Mouse (Mus musculus) neural tube, embryonic 11.5 days (tissue): ENCODE data around the gene Gpd1. TPM values are rescaled to one million over a fixed set of nuclear protein-coding genes. Genes with fewer than 3 reads are reported as not detected.
"Not testable (repeated sequence)": the region's sequence is repeated elsewhere in the genome, so short reads cannot be mapped to it uniquely, and the experiment has no call there.

Experiments used
- ATAC-seq: fragments of 200-750 bp; cut with Nextera tagmentation; 2 replicates; pipeline ENCODE4 v1.8.0; 2017; ENCODE audit warnings: moderate number of reproducible peaks, mild to moderate bottlenecking, moderate TSS enrichment, moderate library complexity; ENCODE audit not compliant: insufficient read depth, low FRiP score, low TSS enrichment
- DNase-seq: peaks from one replicate; pipeline ENCODE4 v3.0.0-alpha.2; 2015; ENCODE audit warnings: low spot score
- H3K27ac ChIP-seq: fragments of 300-500 bp; sonication (generic); 2 replicates; pipeline ENCODE4 v1.5.1; 2014; ENCODE audit warnings: low read depth, mild to moderate bottlenecking, low read length
- H3K27me3 ChIP-seq: fragments of 300-500 bp; sonication (generic); 2 replicates; pipeline ENCODE4 v1.6.1; 2014; ENCODE audit warnings: mild to moderate bottlenecking, low read length, mixed read lengths; ENCODE audit not compliant: control insufficient read depth, insufficient read depth
- H3K36me3 ChIP-seq: fragments of 300-500 bp; sonication (generic); 2 replicates; pipeline ENCODE4 v1.6.1; 2014; ENCODE audit warnings: mild to moderate bottlenecking, low read length, moderate library complexity, mixed read lengths; ENCODE audit not compliant: control insufficient read depth, insufficient read depth
- H3K4me1 ChIP-seq: fragments of 300-500 bp; sonication (generic); 2 replicates; pipeline ENCODE4 v1.6.1; 2014; ENCODE audit warnings: low read length, mixed read lengths; ENCODE audit not compliant: control insufficient read depth, insufficient read depth
- H3K4me2 ChIP-seq: fragments of 300-500 bp; sonication (generic); 2 replicates; pipeline ENCODE4 v1.6.1; 2014; ENCODE audit warnings: low read depth, mild to moderate bottlenecking, moderate library complexity
- H3K4me3 ChIP-seq: fragments of 300-500 bp; sonication (generic); 2 replicates; pipeline ENCODE4 v1.5.1; 2014; ENCODE audit warnings: low read depth, low read length
- H3K9ac ChIP-seq: fragments of 300-500 bp; sonication (generic); 2 replicates; pipeline ENCODE4 v1.6.1; 2014; ENCODE audit warnings: mild to moderate bottlenecking, low read length
- H3K9me3 ChIP-seq: fragments of 300-500 bp; sonication (generic); 2 replicates; pipeline ENCODE4 v1.6.1; 2016; ENCODE audit warnings: low read length; ENCODE audit not compliant: control insufficient read depth
- WGBS: fragments of 180-500 bp; shearing (Covaris S2); extraction: QIAGEN DNeasy Blood & Tissue Kit; methylation state at CpG from one replicate; pipeline ENCODE4 v1.1.7; 2014; 5-methylcytosine and 5-hydroxymethylcytosine counted together
- polyA plus RNA-seq: library from polyadenylated mRNA; unstranded; fragments of >200 nt; fragmentation: Nextera tagmentation; extraction: Ambion mirVana; gene quantifications from 2 replicates; pipeline ENCODE4 v1.2.1, GENCODE M21; 2014

The Gpd1 gene
- polyA plus RNA-seq, 1 experiment from 2014 or later: 0.33 TPM

GRCm38 (mm10) chr15:99771004-99771500 lies 53.7 kb downstream of the Gpd1 start:
- Histone ChIP-seq H3K36me3 (no peaks in the 10 kb centered on the region), H3K27me3 (no peaks in the 10 kb centered on the region), H3K4me3 (peak overlapping the region; percentile 72), H3K9me3 (no peaks in the 10 kb centered on the region), H3K4me2 (peak overlapping the region; percentile 60), H3K4me1 (peaks cover 5% of the 10 kb centered on the region), H3K9ac (peak overlapping the region; percentile 83), H3K27ac (no peak overlapping the region)
- no peak for DNase-seq
- no peak for ATAC-seq
- 48% methylated on average over 5 of the region's 5 CpGs for WGBS

- peak overlapping the region; percentile 86 for H3K27ac ChIP-seq
- peak; percentile 70 for ATAC-seq
- H3K4me1 ChIP-seq: peaks cover 5% of the 10 kb centered on the region
- no peaks in the 10 kb centered on the region for H3K27me3 ChIP-seq
- no peaks in the 10 kb centered on the region for H3K36me3 ChIP-seq
- under 1% methylated on average over 49 of the region's 59 CpGs for WGBS
- H3K9me3 ChIP-seq: no peaks in the 10 kb centered on the region
- H3K4me2 ChIP-seq: peak overlapping the region; percentile 60
- no peak for DNase-seq
- H3K4me3 ChIP-seq: peak overlapping the region; percentile 72
- H3K9ac ChIP-seq: peak overlapping the region; percentile 83
These were observed 54.4 kb downstream of the Gpd1 start for GRCm38 (mm10) chr15:99771601-99772276.

- DNase-seq (peak; percentile 86), ATAC-seq (peak; percentile 93)
- Histone ChIP-seq H3K27ac (peak overlapping the region; percentile 86), H3K4me1 (peaks cover 5% of the 10 kb centered on the region), H3K27me3 (no peaks in the 10 kb centered on the region), H3K9me3 (no peaks in the 10 kb centered on the region), H3K4me3 (peak overlapping the region; percentile 72), H3K36me3 (no peaks in the 10 kb centered on the region), H3K4me2 (peak overlapping the region; percentile 60), H3K9ac (peak overlapping the region; percentile 83)
- WGBS: under 1% methylated on average over 36 of the region's 41 CpGs
These were observed 55.1 kb downstream of the Gpd1 start for GRCm38 (mm10) chr15:99772277-99772880.

GRCm38 (mm10) chr15:99772881-99772924 lies 55.4 kb downstream of the Gpd1 start, which contains the start of gene Cers5:
Gene Cers5, minus strand, starts transcription at chr15:99772885.
- not testable (repeated sequence) for H3K27me3 ChIP-seq, H3K36me3 ChIP-seq, ATAC-seq, H3K9me3 ChIP-seq, H3K4me1 ChIP-seq, DNase-seq
- Histone ChIP-seq H3K4me2 (peak within 1 kb of the TSS; percentile 60), H3K27ac (peak within 1 kb of the TSS; percentile 86), H3K9ac (peak within 1 kb of the TSS; percentile 83), H3K4me3 (peak within 1 kb of the TSS; percentile 72)

GRCm38 (mm10) chr15:99772925-99773324 lies 55.6 kb downstream of the Gpd1 start:
- Histone ChIP-seq H3K27me3 (no peaks in the 10 kb centered on the region), H3K27ac (no peak overlapping the region), H3K4me2 (no peak overlapping the region), H3K9ac (no peak overlapping the region), H3K36me3 (no peaks in the 10 kb centered on the region), H3K4me3 (peak overlapping the region; percentile 72; the same call in 1 of the 2 replicates), H3K4me1 (peaks cover 5% of the 10 kb centered on the region), H3K9me3 (no peaks in the 10 kb centered on the region)
- DNase-seq (no peak), ATAC-seq (no peak)
- WGBS: 21% methylated on average over 3 of the region's 3 CpGs

Other genes starting within 250 kb of the Gpd1 start
- 17.6 and 18.1 TPM in 2 replicates for gene Bcdin3d, start 242.8 kb upstream of the Gpd1 start, polyA plus RNA-seq
- 1.5 and 2.3 TPM in 2 replicates for gene Faim2, start 189.3 kb upstream of the Gpd1 start, polyA plus RNA-seq
- gene Aqp2, start 138.5 kb upstream of the Gpd1 start, polyA plus RNA-seq: not detected in 2 replicates
- gene Aqp5, start 126.7 kb upstream of the Gpd1 start, polyA plus RNA-seq: 0.27 and 0.59 TPM in 2 replicates
- 0.64 and 0.66 TPM in 2 replicates for gene Aqp6, start 116.1 kb upstream of the Gpd1 start, polyA plus RNA-seq
- gene Racgap1, start 65.9 kb upstream of the Gpd1 start, polyA plus RNA-seq: 175 and 185 TPM in 2 replicates
- gene Asic1, start 47.1 kb upstream of the Gpd1 start, polyA plus RNA-seq: 15.1 and 17.0 TPM in 2 replicates
- gene Smarcd1, start 15.4 kb upstream of the Gpd1 start, polyA plus RNA-seq: 117 and 135 TPM in 2 replicates
- gene Gm17349, start 12.0 kb upstream of the Gpd1 start, polyA plus RNA-seq: not detected in 2 replicates
- 134 and 135 TPM in 2 replicates for gene Cox14, start 8.1 kb downstream of the Gpd1 start, polyA plus RNA-seq
- gene Cers5, start 55.4 kb downstream of the Gpd1 start, polyA plus RNA-seq: 65.1 and 69.7 TPM in 2 replicates
- gene Lima1, start 157.9 kb downstream of the Gpd1 start, polyA plus RNA-seq: 33.1 and 40.0 TPM in 2 replicates
- not detected in 2 replicates for gene Fam186a, start 249.5 kb downstream of the Gpd1 start, polyA plus RNA-seq